Mouse (Mus musculus) CH12.LX (cell line): Measurements from ENCODE around the gene Asic1.

Experiments
- E2F4 ChIP-seq: IDR thresholded peaks from 2 replicates; pipeline ENCODE4 v1.6.1; 2011; ENCODE audit warnings: low read depth, low read length, improper control_type of control experiment; ENCODE audit not compliant: insufficient replicate concordance
- IRF4 ChIP-seq: IDR thresholded peaks from 2 replicates; pipeline ENCODE4 v1.6.1; 2014; ENCODE audit warnings: low read depth, mild to moderate bottlenecking, inconsistent platforms, low read length, improper control_type of control experiment
- RAD21 ChIP-seq: IDR thresholded peaks from 2 replicates; pipeline ENCODE4 v1.6.1; 2011; ENCODE audit warnings: low read depth, mild to moderate bottlenecking, low read length, improper control_type of control experiment, moderate library complexity
- ZC3H11A ChIP-seq: IDR thresholded peaks from 2 replicates; pipeline ENCODE4 v1.6.1; 2012; ENCODE audit warnings: low read depth, mild to moderate bottlenecking, inconsistent platforms, low read length, improper control_type of control experiment

GRCm38 (mm10) chr15:99725341-99726155 is 55.4 kb downstream of the Asic1 start, which contains the start of gene Cox14:
- TF ChIP-seq ZC3H11A (no peak), E2F4 (no peak), IRF4 (peak; percentile 61; the same call in 1 of the 2 replicates), RAD21 (peak; percentile 52)
